Mouse (Mus musculus) midbrain, embryonic 13.5 days (tissue): ENCODE results near the gene Rps27l. TPM values are rescaled to one million over a fixed set of nuclear protein-coding genes. Genes with fewer than 3 reads are reported as not detected.

Source experiments
- ATAC-seq: fragments of 200-750 bp; cut with Nextera tagmentation; 2 replicates; pipeline ENCODE4 v1.8.0; 2017; ENCODE audit warnings: mild to moderate bottlenecking, moderate TSS enrichment, moderate library complexity
- H3K27ac ChIP-seq: fragments of 300-500 bp; sonication (generic); 2 replicates; pipeline ENCODE4 v1.5.1; 2015; ENCODE audit warnings: inconsistent platforms, mild to moderate bottlenecking, moderate library complexity
- H3K27me3 ChIP-seq: fragments of 300-500 bp; sonication (generic); 2 replicates; pipeline ENCODE4 v1.6.1; 2015; ENCODE audit warnings: mild to moderate bottlenecking, inconsistent platforms
- H3K36me3 ChIP-seq: fragments of 300-500 bp; sonication (generic); 2 replicates; pipeline ENCODE4 v1.6.1; 2015; ENCODE audit warnings: mild to moderate bottlenecking, inconsistent platforms
- H3K4me1 ChIP-seq: fragments of 300-500 bp; sonication (generic); replicated peaks from 2 replicates; pipeline ENCODE4 v1.6.1; 2015; ENCODE audit warnings: inconsistent platforms
- H3K4me2 ChIP-seq: fragments of 300-500 bp; sonication (generic); replicated peaks from 2 replicates; pipeline ENCODE4 v1.6.1; 2015; ENCODE audit warnings: moderate library complexity, mild to moderate bottlenecking, inconsistent platforms
- H3K4me3 ChIP-seq: fragments of 300-500 bp; sonication (generic); replicated peaks from 2 replicates; pipeline ENCODE4 v1.5.1; 2015; ENCODE audit warnings: mild to moderate bottlenecking, inconsistent platforms
- H3K9ac ChIP-seq: fragments of 300-500 bp; sonication (generic); replicated peaks from 2 replicates; pipeline ENCODE4 v1.6.1; 2015; ENCODE audit warnings: mild to moderate bottlenecking, inconsistent platforms
- H3K9me3 ChIP-seq: fragments of 300-500 bp; sonication (generic); 2 replicates; pipeline ENCODE4 v1.6.1; 2016; ENCODE audit warnings: mild to moderate bottlenecking, inconsistent platforms
- WGBS: fragments of 180-500 bp; shearing (Covaris S2); methylation state at CpG from one replicate; pipeline ENCODE4 v1.1.7; 2015; 5-methylcytosine and 5-hydroxymethylcytosine counted together
- polyA plus RNA-seq: library from polyadenylated mRNA; unstranded; fragments of >200 nt; fragmentation: Nextera tagmentation; extraction: Ambion mirVana; gene quantifications from 2 replicates; pipeline ENCODE4 v1.2.1, GENCODE M21; 2015

Gene Rps27l
- polyA plus RNA-seq, 1 experiment from 2014 or later: 340 TPM

DNA sequence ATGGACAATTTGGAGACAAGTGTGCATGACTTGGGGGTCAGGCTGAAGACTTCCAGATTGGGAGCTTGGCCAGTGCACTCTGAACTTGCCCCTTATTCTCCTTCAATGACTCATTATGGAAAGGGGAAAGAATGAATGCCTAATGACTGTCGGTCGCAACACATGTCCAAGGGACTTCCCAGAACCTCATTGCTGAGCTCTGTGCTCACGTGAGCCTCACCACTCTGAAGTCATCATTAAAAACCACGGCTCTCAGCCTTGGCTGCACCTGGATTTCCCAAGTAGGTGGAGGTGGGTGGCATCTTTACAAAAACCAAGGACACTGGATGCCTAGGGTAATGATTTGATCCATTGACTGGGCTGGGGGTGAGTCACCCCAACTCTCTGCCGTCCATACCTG, 44.2 kb downstream of the Rps27l start:
- H3K9ac ChIP-seq: no peak overlapping the region
- H3K4me1 ChIP-seq: no peaks in the 10 kb centered on the region; the same call in 1 of the 2 replicates
- H3K36me3 ChIP-seq: no peaks in the 10 kb centered on the region
- no peaks in the 10 kb centered on the region; the same call in 1 of the 2 replicates for H3K9me3 ChIP-seq
- no peak overlapping the region for H3K27ac ChIP-seq
- H3K4me3 ChIP-seq: no peak overlapping the region
- WGBS: 94% methylated on average over 5 of the region's 5 CpGs
- no peaks in the 10 kb centered on the region for H3K27me3 ChIP-seq
- no peak for ATAC-seq
- H3K4me2 ChIP-seq: no peak overlapping the region

DNA sequence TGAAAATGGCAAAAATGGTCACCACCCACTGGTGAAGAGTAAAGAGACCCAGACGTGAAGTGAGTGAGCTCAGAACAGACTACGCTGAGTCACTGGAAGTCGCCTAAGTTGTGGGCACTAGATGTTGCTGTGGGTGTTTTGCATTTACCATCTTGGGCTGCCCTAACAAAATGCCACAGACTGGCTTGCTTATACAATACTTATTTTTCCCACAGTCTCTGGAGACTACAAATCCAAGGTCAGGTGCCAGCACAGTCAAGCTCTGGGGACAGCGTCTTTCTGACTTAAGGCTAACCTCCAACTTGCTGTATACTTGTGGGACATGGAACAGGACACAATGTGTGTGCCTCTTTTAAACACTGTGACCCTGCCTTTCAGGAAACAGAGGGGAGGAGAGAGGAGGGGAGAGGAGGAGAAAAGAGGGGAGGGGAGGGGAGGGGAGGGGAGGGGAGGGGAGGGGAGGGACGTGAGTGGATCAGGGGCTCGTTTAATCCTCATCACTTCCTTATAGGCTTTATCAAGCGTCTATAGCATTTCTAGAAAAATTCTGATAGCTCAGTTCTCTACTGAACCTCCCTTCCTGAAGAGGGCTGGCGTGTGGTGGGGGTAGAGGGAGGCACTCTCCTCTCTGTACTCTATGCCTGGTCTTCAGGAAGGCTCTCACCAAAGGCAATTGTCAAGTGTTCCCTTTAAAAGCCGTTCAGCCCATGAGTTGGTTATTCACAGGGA, 45.3 kb downstream of the Rps27l start:
- no peak for ATAC-seq
- 61% methylated on average over 9 of the region's 9 CpGs for WGBS

DNA sequence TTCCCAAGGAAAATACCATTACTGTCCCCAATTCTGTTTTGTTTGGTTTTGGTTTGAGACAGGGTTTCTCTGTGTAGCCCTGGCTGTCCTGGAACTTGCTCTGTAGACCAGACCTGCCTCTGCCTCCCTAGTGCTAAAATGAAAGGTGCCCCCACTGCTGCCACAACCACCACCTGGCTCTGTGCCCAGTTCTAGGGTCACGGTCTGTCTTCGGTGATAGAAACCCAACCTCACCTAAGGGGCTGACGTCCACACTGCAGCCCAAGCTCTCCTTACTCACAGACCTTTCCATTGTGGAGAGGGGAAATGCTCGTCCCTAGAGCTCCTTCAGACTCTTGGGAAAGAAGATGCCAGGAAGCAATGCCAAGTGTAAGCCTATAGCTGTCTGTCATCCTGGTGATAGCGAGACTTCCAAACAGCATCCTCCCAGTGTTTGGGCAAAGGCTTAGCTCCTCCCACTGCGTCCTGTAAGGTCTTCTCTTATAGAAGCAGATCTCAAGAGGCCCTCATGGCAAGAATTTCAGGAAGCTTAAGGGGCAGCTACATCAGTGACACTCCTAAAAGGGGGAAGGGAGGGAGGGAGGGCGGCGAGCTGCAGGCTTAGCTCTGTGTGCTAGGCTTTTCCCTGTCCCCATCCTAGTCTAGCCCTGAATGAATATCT, 46.0 kb downstream of the Rps27l start:
- no peak overlapping the region for H3K4me3 ChIP-seq
- H3K4me1 ChIP-seq: no peaks in the 10 kb centered on the region; the same call in 1 of the 2 replicates
- no peaks in the 10 kb centered on the region for H3K27me3 ChIP-seq
- no peaks in the 10 kb centered on the region; the same call in 1 of the 2 replicates for H3K9me3 ChIP-seq
- H3K9ac ChIP-seq: no peak overlapping the region
- no peak overlapping the region for H3K27ac ChIP-seq
- no peak for ATAC-seq
- H3K36me3 ChIP-seq: no peaks in the 10 kb centered on the region
- H3K4me2 ChIP-seq: no peak overlapping the region
- 81% methylated on average over 8 of the region's 8 CpGs for WGBS

More for the DNA sequence above, 45.3 kb downstream of the Rps27l start:
- Histone ChIP-seq H3K9me3 (no peaks in the 10 kb centered on the region; the same call in 1 of the 2 replicates), H3K4me1 (no peaks in the 10 kb centered on the region; the same call in 1 of the 2 replicates), H3K4me2 (no peak overlapping the region), H3K9ac (no peak overlapping the region), H3K4me3 (no peak overlapping the region), H3K36me3 (no peaks in the 10 kb centered on the region), H3K27me3 (no peaks in the 10 kb centered on the region), H3K27ac (no peak overlapping the region)

Other genes with a start within 250 kb of the Rps27l start
- 1.1 and 1.3 TPM in 2 replicates for gene Car12, start 232.4 kb upstream of the Rps27l start, polyA plus RNA-seq
- 23.3 and 24.7 TPM in 2 replicates for gene Aph1b, start 150.6 kb upstream of the Rps27l start, polyA plus RNA-seq
- gene Gm10647, start 149.0 kb upstream of the Rps27l start, polyA plus RNA-seq: 0.34 and 0.69 TPM in 2 replicates
- gene Aph1c, start 111.4 kb upstream of the Rps27l start, polyA plus RNA-seq: 2.1 and 2.8 TPM in 2 replicates
- gene Rab8b, start 26.4 kb upstream of the Rps27l start, polyA plus RNA-seq: 31.1 and 32.4 TPM in 2 replicates
- gene Lactb, start 29.4 kb downstream of the Rps27l start, polyA plus RNA-seq: 9.8 and 10.8 TPM in 2 replicates
- gene Tpm1, start 103.3 kb downstream of the Rps27l start, polyA plus RNA-seq: 115 and 118 TPM in 2 replicates